Mouse (Mus musculus) heart, embryonic 11.5 days (tissue): Measurements from ENCODE around the gene Pdcd1. TPM values are rescaled to one million over a fixed set of nuclear protein-coding genes. Genes with fewer than 3 reads are reported as not detected.

ENCODE experiments used
- ATAC-seq: fragments of 200-750 bp; cut with Nextera tagmentation; replicated peaks from 2 replicates; pipeline ENCODE4 v1.8.0; 2017; ENCODE audit warnings: moderate library complexity; ENCODE audit not compliant: insufficient number of reproducible peaks, low FRiP score, low TSS enrichment
- H3K27ac ChIP-seq: fragments of 300-500 bp; sonication (generic); 2 replicates; pipeline ENCODE4 v1.5.1; 2014; ENCODE audit warnings: mild to moderate bottlenecking, low read depth, low read length
- H3K27me3 ChIP-seq: fragments of 300-500 bp; sonication (generic); 2 replicates; pipeline ENCODE4 v1.6.1; 2014; ENCODE audit warnings: mild to moderate bottlenecking, low read length, mixed read lengths; ENCODE audit not compliant: control insufficient read depth, insufficient read depth
- H3K36me3 ChIP-seq: fragments of 300-500 bp; sonication (generic); 2 replicates; pipeline ENCODE4 v1.6.1; 2014; ENCODE audit warnings: mild to moderate bottlenecking, low read length, moderate library complexity, mixed read lengths; ENCODE audit not compliant: control insufficient read depth, insufficient read depth
- H3K4me1 ChIP-seq: fragments of 300-500 bp; sonication (generic); 2 replicates; pipeline ENCODE4 v1.6.1; 2014; ENCODE audit warnings: low read length; ENCODE audit not compliant: control insufficient read depth, insufficient read depth
- H3K4me2 ChIP-seq: fragments of 300-500 bp; sonication (generic); 2 replicates; pipeline ENCODE4 v1.6.1; 2014; ENCODE audit warnings: mild to moderate bottlenecking, moderate library complexity
- H3K4me3 ChIP-seq: fragments of 300-500 bp; sonication (generic); 2 replicates; pipeline ENCODE4 v1.5.1; 2014; ENCODE audit warnings: low read depth, low read length
- H3K9ac ChIP-seq: fragments of 300-500 bp; sonication (generic); 2 replicates; pipeline ENCODE4 v1.6.1; 2014; ENCODE audit warnings: mild to moderate bottlenecking, low read depth, low read length, moderate library complexity
- H3K9me3 ChIP-seq: fragments of 300-500 bp; sonication (generic); replicated peaks from 2 replicates; pipeline ENCODE4 v1.6.1; 2016; ENCODE audit warnings: low read length; ENCODE audit not compliant: control insufficient read depth
- WGBS: fragments of 180-500 bp; shearing (Covaris S2); extraction: QIAGEN DNeasy Blood & Tissue Kit; methylation state at CpG from one replicate; pipeline ENCODE4 v1.1.7; 2014; ENCODE audit not compliant: insufficient replicate concordance; 5-methylcytosine and 5-hydroxymethylcytosine counted together
- polyA plus RNA-seq: library from polyadenylated mRNA; unstranded; fragments of >200 nt; fragmentation: Nextera tagmentation; extraction: Ambion mirVana; gene quantifications from 2 replicates; pipeline ENCODE4 v1.2.1, GENCODE M21; 2014

Pdcd1 gene
- polyA plus RNA-seq, 1 experiment from 2014 or later: 0.10 TPM

GRCm38 (mm10) chr1:94046544-94046943 is 5.8 kb downstream of the Pdcd1 start:
- no peak overlapping the region for H3K27ac ChIP-seq
- H3K36me3 ChIP-seq: no peaks in the 10 kb centered on the region
- no peak overlapping the region for H3K4me2 ChIP-seq
- no peaks in the 10 kb centered on the region for H3K9me3 ChIP-seq
- no peaks in the 10 kb centered on the region for H3K27me3 ChIP-seq
- ATAC-seq: no peak
- H3K9ac ChIP-seq: no peak overlapping the region
- no peaks in the 10 kb centered on the region for H3K4me1 ChIP-seq
- WGBS: 66% methylated on average over 4 of the region's 4 CpGs
- no peak overlapping the region for H3K4me3 ChIP-seq

- no peak for ATAC-seq
- H3K27ac ChIP-seq: no peak overlapping the region
- no peaks in the 10 kb centered on the region for H3K36me3 ChIP-seq
- H3K27me3 ChIP-seq: no peaks in the 10 kb centered on the region
- no peak overlapping the region for H3K4me3 ChIP-seq
- H3K4me2 ChIP-seq: no peak overlapping the region
- 73% methylated on average over 3 of the region's 3 CpGs for WGBS
- no peaks in the 10 kb centered on the region for H3K4me1 ChIP-seq
- H3K9me3 ChIP-seq: no peaks in the 10 kb centered on the region
- no peak overlapping the region for H3K9ac ChIP-seq
Observed at GRCm38 (mm10) chr1:94045559-94045958, 6.8 kb downstream of the Pdcd1 start.

GRCm38 (mm10) chr1:94040391-94040790 is 12.0 kb downstream of the Pdcd1 start:
- no peak for ATAC-seq
- H3K9ac ChIP-seq: no peak overlapping the region

GRCm38 (mm10) chr1:94034984-94035743 is 17.2 kb downstream of the Pdcd1 start:
- WGBS: under 1% methylated on average over 25 of the region's 25 CpGs
- H3K9me3 ChIP-seq: no peaks in the 10 kb centered on the region
- ATAC-seq: peak; percentile 86
- H3K36me3 ChIP-seq: no peaks in the 10 kb centered on the region
- peak overlapping the region; percentile 39 for H3K4me3 ChIP-seq
- no peaks in the 10 kb centered on the region; the same call in 1 of the 2 replicates for H3K4me1 ChIP-seq
- H3K27me3 ChIP-seq: no peaks in the 10 kb centered on the region
- H3K27ac ChIP-seq: peak overlapping the region; percentile 89
- H3K9ac ChIP-seq: peak overlapping the region; percentile 43
- H3K4me2 ChIP-seq: peak overlapping the region; percentile 69

More at GRCm38 (mm10) chr1:94040391-94040790, 12.0 kb downstream of the Pdcd1 start:
- H3K36me3 ChIP-seq: no peaks in the 10 kb centered on the region
- H3K4me2 ChIP-seq: no peak overlapping the region
- WGBS: 94% methylated on average over 2 of the region's 2 CpGs
- H3K4me3 ChIP-seq: no peak overlapping the region
- no peaks in the 10 kb centered on the region for H3K4me1 ChIP-seq
- no peaks in the 10 kb centered on the region for H3K27me3 ChIP-seq
- no peak overlapping the region for H3K27ac ChIP-seq
- no peaks in the 10 kb centered on the region for H3K9me3 ChIP-seq

- no peak overlapping the region for H3K4me2 ChIP-seq
- no peaks in the 10 kb centered on the region for H3K9me3 ChIP-seq
- no peaks in the 10 kb centered on the region; the same call in 1 of the 2 replicates for H3K4me1 ChIP-seq
- H3K4me3 ChIP-seq: no peak overlapping the region
- H3K9ac ChIP-seq: no peak overlapping the region
- H3K36me3 ChIP-seq: no peaks in the 10 kb centered on the region
- no peak overlapping the region for H3K27ac ChIP-seq
- 74% methylated on average over 2 of the region's 2 CpGs for WGBS
- no peaks in the 10 kb centered on the region for H3K27me3 ChIP-seq
- ATAC-seq: no peak
Observed at GRCm38 (mm10) chr1:94033075-94033602, 19.2 kb downstream of the Pdcd1 start.

- Histone ChIP-seq H3K4me1 (no peaks in the 10 kb centered on the region), H3K27me3 (no peaks in the 10 kb centered on the region), H3K4me2 (no peak overlapping the region), H3K4me3 (no peak overlapping the region), H3K27ac (no peak overlapping the region), H3K9ac (no peak overlapping the region), H3K36me3 (no peaks in the 10 kb centered on the region), H3K9me3 (no peaks in the 10 kb centered on the region)
- WGBS: 84% methylated on average over 2 of the region's 2 CpGs
- no peak for ATAC-seq
Observed at GRCm38 (mm10) chr1:94028741-94029140, 23.6 kb downstream of the Pdcd1 start.

- Histone ChIP-seq H3K27ac (no peak overlapping the region), H3K27me3 (no peaks in the 10 kb centered on the region), H3K36me3 (no peaks in the 10 kb centered on the region), H3K4me2 (no peak overlapping the region), H3K9me3 (no peaks in the 10 kb centered on the region), H3K4me3 (no peak overlapping the region), H3K9ac (no peak overlapping the region), H3K4me1 (no peaks in the 10 kb centered on the region)
- no peak for ATAC-seq
- 86% methylated on average over 12 of the region's 12 CpGs for WGBS
Observed at GRCm38 (mm10) chr1:94027506-94028108, 24.7 kb downstream of the Pdcd1 start.

- ATAC-seq: no peak
Observed at GRCm38 (mm10) chr1:94020151-94020550, 32.2 kb downstream of the Pdcd1 start, which contains the start of gene Neu4. Neu4 (plus strand) TSS chr1:94020451.

More at GRCm38 (mm10) chr1:94020151-94020550, 32.2 kb downstream of the Pdcd1 start, which contains the start of gene Neu4:
- no peaks in the 10 kb centered on the region for H3K27me3 ChIP-seq
- no peaks in the 10 kb centered on the region for H3K9me3 ChIP-seq
- H3K36me3 ChIP-seq: no peaks in the 10 kb centered on the region
- 85% methylated on average over 6 of the region's 6 CpGs for WGBS
- H3K4me3 ChIP-seq: no peak within 1 kb of the TSS
- no peaks in the 10 kb centered on the region for H3K4me1 ChIP-seq
- H3K4me2 ChIP-seq: no peak within 1 kb of the TSS
- no peak within 1 kb of the TSS for H3K27ac ChIP-seq
- no peak within 1 kb of the TSS for H3K9ac ChIP-seq
